Mouse (Mus musculus): Measurements from ENCODE around the gene Zmynd11. TPM values are rescaled to one million over a fixed set of nuclear protein-coding genes. Genes with fewer than 3 reads are reported as not detected.

Gene Zmynd11
- total RNA-seq, 2 experiments from 2014 or later: 77.7 to 91.2 TPM

DNA sequence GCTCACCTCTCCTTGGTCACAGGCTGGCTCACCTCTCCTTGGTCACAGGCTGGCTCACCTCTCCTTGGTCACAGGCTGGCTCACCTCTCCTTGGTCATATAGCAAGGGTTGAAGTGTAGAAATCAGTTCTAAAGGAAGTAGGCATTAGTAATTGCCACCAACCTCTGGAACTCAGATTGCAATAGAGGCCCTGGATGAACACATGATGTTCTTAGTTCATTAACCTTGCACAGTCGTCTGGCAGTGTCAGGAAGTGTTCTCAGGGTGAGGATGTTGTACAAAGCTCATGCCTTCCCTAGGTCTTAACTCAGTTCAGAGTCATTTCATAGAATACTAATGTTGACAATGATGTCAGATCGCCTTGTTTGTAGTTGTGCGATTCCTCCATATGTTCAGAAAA, 112.1 kb downstream of the Zmynd11 start:
- DNase-seq: no peak

DNA sequence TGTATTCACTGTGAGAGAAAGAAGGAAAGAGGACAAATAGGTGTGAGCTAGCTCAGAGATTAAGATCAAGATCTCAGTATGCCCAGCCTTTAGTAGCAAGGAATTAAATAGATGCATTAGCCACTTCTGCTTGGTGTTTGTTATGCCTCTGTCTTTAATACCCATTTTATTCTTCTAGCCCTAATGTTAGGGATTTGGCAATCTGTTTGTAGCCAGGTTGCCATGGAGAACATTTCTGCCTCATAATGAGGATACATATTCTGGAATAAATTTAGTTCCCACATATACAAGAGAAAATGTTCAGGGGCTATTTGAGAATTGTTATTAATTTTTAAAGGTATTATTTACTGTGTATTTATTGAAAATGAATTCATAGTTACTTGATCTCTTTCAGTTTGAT, 114.5 kb downstream of the Zmynd11 start:
- DNase-seq: no peak

DNA sequence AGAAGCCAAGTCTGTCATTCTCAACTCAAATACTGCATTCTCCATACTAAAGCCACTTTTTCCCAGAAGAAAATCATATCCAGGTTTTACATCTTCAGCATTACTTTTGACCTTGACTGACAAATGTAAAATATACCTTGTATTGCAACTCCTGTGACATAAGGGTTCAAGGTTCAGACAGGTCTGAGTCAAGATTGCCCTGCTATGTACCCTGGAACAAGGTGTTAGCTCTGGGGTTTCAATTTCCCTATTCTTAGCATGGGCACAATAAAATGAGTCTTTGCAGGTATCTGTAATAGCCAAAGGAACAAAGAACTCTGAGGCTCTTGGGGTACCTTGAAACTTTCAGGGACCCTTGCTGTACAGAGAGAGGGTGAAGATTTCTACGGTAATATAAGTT, 115.2 kb downstream of the Zmynd11 start:
- no peak for DNase-seq

DNA sequence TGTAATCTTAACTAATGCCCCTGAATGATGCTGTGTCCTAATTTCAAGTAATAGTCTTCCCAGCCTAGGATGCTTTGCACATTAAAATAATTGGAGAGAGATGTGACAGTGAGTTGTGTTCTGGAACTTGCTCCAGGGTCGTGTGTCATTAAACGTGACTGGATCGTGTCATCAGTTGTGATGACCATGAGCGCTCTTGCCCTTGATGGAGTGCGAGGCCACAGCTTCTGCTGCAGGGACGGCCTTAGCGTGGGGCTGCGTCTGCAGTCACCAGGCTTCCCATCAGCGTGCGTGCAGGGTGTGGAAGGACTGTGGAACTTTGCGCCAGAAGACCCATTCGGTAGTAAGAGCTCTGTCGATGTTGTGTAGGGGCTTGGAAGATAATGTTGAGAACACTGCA, 116.4 kb downstream of the Zmynd11 start:
- no peak for DNase-seq

DNA sequence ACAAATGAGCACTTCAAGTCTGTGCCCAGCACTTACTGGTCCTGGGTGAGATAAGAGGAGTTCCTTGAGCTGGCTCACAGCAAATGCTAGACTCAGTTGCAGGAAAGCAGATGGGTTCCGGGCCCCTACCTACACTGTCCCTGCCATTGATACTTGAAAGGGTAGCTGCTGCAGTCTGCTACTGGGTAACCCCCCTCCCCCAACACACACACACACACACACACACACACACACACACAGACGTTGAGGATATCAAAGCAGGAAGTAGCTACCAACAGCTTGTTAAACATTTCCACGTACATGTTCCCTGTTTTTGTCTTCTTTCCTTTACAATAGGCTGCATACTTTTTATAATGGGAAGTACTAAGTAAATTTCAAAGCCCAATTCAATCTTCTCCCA, 127.2 kb downstream of the Zmynd11 start:
- DNase-seq: no peak

DNA sequence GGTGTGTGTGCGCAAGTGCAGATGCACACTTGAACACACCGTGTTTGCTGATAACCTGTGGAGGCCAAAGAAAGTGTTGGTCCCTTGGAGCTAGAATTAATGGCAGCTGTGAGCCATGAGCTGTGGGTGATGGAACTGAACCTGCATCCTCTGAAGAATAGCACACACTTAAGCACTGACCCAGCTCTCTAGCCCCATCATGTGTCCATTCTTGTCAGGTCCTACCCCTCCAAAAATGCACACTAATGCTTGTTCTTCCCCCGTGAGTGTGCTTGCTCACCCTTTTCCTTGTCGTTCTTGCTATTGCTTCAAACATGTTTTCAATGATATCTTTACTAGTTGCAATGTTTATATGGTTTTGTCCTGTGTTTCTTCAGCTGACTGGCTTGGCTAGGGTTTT, 128.6 kb downstream of the Zmynd11 start:
- no peak for DNase-seq

DNA sequence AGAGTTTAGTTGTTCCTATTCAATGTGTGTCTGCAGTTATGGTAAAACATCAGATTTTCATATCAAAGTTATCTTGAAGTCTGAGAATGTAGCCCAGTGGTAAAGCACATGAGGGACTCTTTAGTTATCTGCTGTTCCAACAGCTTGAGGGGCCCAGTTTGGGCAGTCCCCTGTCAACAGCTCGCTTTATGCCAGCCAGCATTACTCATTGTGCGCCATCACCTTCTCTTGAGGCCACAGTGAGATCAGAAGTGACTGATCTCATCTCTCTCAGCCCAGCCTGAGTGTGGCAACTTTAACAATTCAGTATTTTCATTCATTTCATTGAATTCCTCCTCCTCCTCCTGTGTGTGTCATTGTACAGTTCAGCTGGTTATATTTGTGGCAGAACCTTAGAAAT, 129.2 kb downstream of the Zmynd11 start:
- no peak for DNase-seq

All from gastrocnemius, postnatal 10 days (tissue).